ENCODE assay signal across 8 mouse cellular contexts in genomic region chr8:85839916-85840656, GRCm38 (mm10). TPM values are rescaled to one million over a fixed set of nuclear protein-coding genes. Genes with fewer than 3 reads are reported as not detected.
A peak's percentile ranks its signal among the peaks of the same experiment; 100 is the strongest.
DNase-seq lines count a peak whose midpoint lies in the region; ATAC-seq and TF ChIP-seq lines count a peak whose summit lies in the region.

No protein-coding gene starts in this region.

- 1% methylated on average over 19 of the region's 21 CpGs for WGBS in kidney, embryonic 16.5 days
- under 1% methylated on average over 21 of the region's 21 CpGs for WGBS in forebrain, embryonic 14.5 days
- WGBS in liver, embryonic 14.5 days (ENCODE audit: insufficient replicate concordance) = 1% methylated on average over 21 of the region's 21 CpGs

- 0 out of 2 replicates have a peak, but pooled peaks cover 13% of the 10 kb centered on the region for H3K36me3 ChIP-seq in kidney, embryonic 16.5 days (ENCODE audit: insufficient read depth, low read length)
- H3K36me3 ChIP-seq in forebrain, embryonic 14.5 days (ENCODE audit: control insufficient read depth, insufficient read depth, low read length) = peaks cover 12% of the 10 kb centered on the region
- H3K36me3 ChIP-seq in liver, embryonic 14.5 days (replicated peaks; ENCODE audit: control insufficient read depth, insufficient read depth, low read depth) = no peaks in the 10 kb centered on the region; the same call in 1 of the 2 replicates

- peak overlapping the region; percentile 86 for H3K4me3 ChIP-seq in kidney, embryonic 16.5 days (ENCODE audit: low read length)
- H3K4me3 ChIP-seq in forebrain, embryonic 14.5 days (ENCODE audit: low read depth, low read length) = peak overlapping the region; percentile 91
- peak overlapping the region; percentile 79 to 97 for H3K4me3 ChIP-seq in liver, embryonic 14.5 days (ENCODE audit: insufficient read depth in 1 of 2, low read depth in 2 of 2, low read length in 2 of 2)

- peak overlapping the region; percentile 85 for H3K4me2 ChIP-seq in kidney, embryonic 16.5 days (replicated peaks; ENCODE audit: low read depth, low read length)
- peak overlapping the region; percentile 66 for H3K4me2 ChIP-seq in forebrain, embryonic 14.5 days (ENCODE audit: low read length)
- peak overlapping the region; percentile 82 for H3K4me2 ChIP-seq in liver, embryonic 14.5 days (ENCODE audit: low read depth)

- H3K9ac ChIP-seq in kidney, embryonic 16.5 days (replicated peaks; ENCODE audit: low read length) = peak overlapping the region; percentile 90
- peak overlapping the region; percentile 92 for H3K9ac ChIP-seq in forebrain, embryonic 14.5 days (ENCODE audit: low read length)
- H3K9ac ChIP-seq in liver, embryonic 14.5 days (replicated peaks) = peak overlapping the region; percentile 93

- TF ChIP-seq CTCF in liver, embryonic 14.5 days (IDR thresholded peaks at IDR 0.05; ENCODE audit: low read depth) = no peak

- 0 out of 2 replicates have a peak, but pooled peaks cover 2% of the 10 kb centered on the region for H3K9me3 ChIP-seq in kidney, embryonic 16.5 days (ENCODE audit: low read length)
- no peaks in the 10 kb centered on the region; the same call in 1 of the 2 replicates for H3K9me3 ChIP-seq in forebrain, embryonic 14.5 days (replicated peaks; ENCODE audit: control insufficient read depth, low read length)
- H3K9me3 ChIP-seq in liver, embryonic 14.5 days (ENCODE audit: control insufficient read depth, low read length) = no peaks in the 10 kb centered on the region

- no peak for DNase-seq in kidney, adult 9 months
- DNase-seq in NIH3T3 (ENCODE audit: low read depth) (peak; percentile 6), adipocyte (ENCODE audit: low spot score) (no peak)
- DNase-seq in forebrain, embryonic 14.5 days (ENCODE audit: low spot score) = no peak
- DNase-seq in liver, embryonic 14.5 days (ENCODE audit: low read depth in 3 of 3, low spot score in 3 of 3) = no peak
- no peak for DNase-seq in natural killer cell, adult 2 months (ENCODE audit: low spot score in 2 of 2)
- no peak for DNase-seq in layer of hippocampus, postnatal 36 days

- ATAC-seq in kidney, embryonic 16.5 days (ENCODE audit: low FRiP score, low TSS enrichment) = no peak
- no peak for ATAC-seq in forebrain, embryonic 14.5 days
- ATAC-seq in liver, embryonic 14.5 days (ENCODE audit: insufficient read depth) = no peak

- peak overlapping the region; percentile 95 for H3K27ac ChIP-seq in kidney, embryonic 16.5 days (ENCODE audit: low read length)
- peak overlapping the region; percentile 97 for H3K27ac ChIP-seq in forebrain, embryonic 14.5 days (ENCODE audit: low read depth, low read length)
- H3K27ac ChIP-seq in liver, embryonic 14.5 days = peak overlapping the region; percentile 68

- H3K4me1 ChIP-seq in kidney, embryonic 16.5 days (ENCODE audit: insufficient read depth, low read length) = peaks cover 10% of the 10 kb centered on the region
- H3K4me1 ChIP-seq in forebrain, embryonic 14.5 days (ENCODE audit: control insufficient read depth, insufficient read depth, low read length) = peaks cover 12% of the 10 kb centered on the region
- H3K4me1 ChIP-seq in liver, embryonic 14.5 days (replicated peaks; ENCODE audit: control insufficient read depth in 2 of 2, insufficient read depth in 2 of 2, low read length in 1 of 2) = peaks cover 4 to 9% of the 10 kb centered on the region in 2 experiments

- TF ChIP-seq EP300 in liver, embryonic 14.5 days (IDR thresholded peaks at IDR 0.05; ENCODE audit: low read depth) = no peak

- no peaks in the 10 kb centered on the region for H3K27me3 ChIP-seq in kidney, embryonic 16.5 days (ENCODE audit: insufficient read depth, low read length)
- no peaks in the 10 kb centered on the region for H3K27me3 ChIP-seq in forebrain, embryonic 14.5 days (replicated peaks; ENCODE audit: control insufficient read depth, insufficient read depth, low read length)
- no peaks in the 10 kb centered on the region for H3K27me3 ChIP-seq in liver, embryonic 14.5 days (ENCODE audit: control insufficient read depth, insufficient read depth, low read length)

RNA-seq across cellular contexts. Expression of gene Itfg1, which starts 0.6 kb away (rescaled TPM):
- 83.0 and 83.8 TPM in 2 replicates for polyA plus RNA-seq in kidney, embryonic 16.5 days (2015; fragmentation: Nextera tagmentation; extraction: Ambion mirVana)
- 173 and 191 TPM in 2 replicates for polyA plus RNA-seq in forebrain, embryonic 14.5 days (2014; fragmentation: Nextera tagmentation; extraction: Ambion mirVana)
- 7.1 and 8.9 TPM in 2 replicates for polyA plus RNA-seq in liver, embryonic 14.5 days (2012; rRNA removed)
- polyA plus RNA-seq in liver, embryonic 14.5 days (2014; fragmentation: Nextera tagmentation; extraction: Ambion mirVana) = 24.2 and 26.7 TPM in 2 replicates
- total RNA-seq in layer of hippocampus, postnatal 36 days (2021) = 100 to 1,000 TPM; 145 to 158 TPM

RNA-seq across cellular contexts. Expression of gene Phkb, which starts 0.7 kb away (rescaled TPM):
- polyA plus RNA-seq in kidney, embryonic 16.5 days (2015; fragmentation: Nextera tagmentation; extraction: Ambion mirVana) = 55.5 and 58.5 TPM in 2 replicates
- polyA plus RNA-seq in forebrain, embryonic 14.5 days (2014; fragmentation: Nextera tagmentation; extraction: Ambion mirVana) = 33.1 and 34.1 TPM in 2 replicates
- polyA plus RNA-seq in liver, embryonic 14.5 days (2012; rRNA removed) = 3.1 and 4.7 TPM in 2 replicates
- polyA plus RNA-seq in liver, embryonic 14.5 days (2014; fragmentation: Nextera tagmentation; extraction: Ambion mirVana) = 10.7 and 13.3 TPM in 2 replicates
- total RNA-seq in layer of hippocampus, postnatal 36 days (2021) = 10 to 100 TPM; 37.7 to 44.5 TPM
